Mouse (Mus musculus): ENCODE measurements at regions not wholly inside any gene's neighbourhood (a gene's known extent, or its start where the extent isn't known, plus 50 kb on each side); places are given as distances from the start of the nearest gene placed in this dataset.

- TF ChIP-seq GATA4 (IDR thresholded peaks at IDR 0.05; ENCODE audit: insufficient replicate concordance, low read length): no peak
Measured at GRCm38 (mm10) chr9:56547291-56547977, 129.0 kb downstream of the Hmg20a start.

- TF ChIP-seq GATA4 (IDR thresholded peaks at IDR 0.05; ENCODE audit: insufficient replicate concordance, low read length): no peak
Measured at GRCm38 (mm10) chr9:56549774-56550173, 131.4 kb downstream of the Hmg20a start.

DNA sequence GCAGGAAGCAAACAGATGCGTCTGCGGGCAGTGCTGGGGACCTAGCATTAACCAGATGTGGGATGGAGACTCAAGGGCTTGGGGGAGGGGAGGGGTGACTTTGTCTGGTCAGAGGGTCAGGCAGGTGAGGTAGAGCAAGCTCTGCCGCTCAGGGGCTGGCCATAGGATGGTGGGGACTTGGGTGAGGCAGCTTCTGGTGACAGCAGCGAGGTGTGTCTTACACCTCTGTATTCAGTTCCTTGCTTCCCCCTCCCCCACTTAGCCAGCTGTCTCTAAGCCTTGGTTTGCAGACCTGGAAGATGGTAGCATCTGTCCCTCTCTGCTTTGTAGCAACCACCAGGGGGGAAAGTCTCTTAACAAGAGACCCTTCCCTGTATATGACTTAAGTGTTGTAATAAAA is 131.8 kb downstream of the Hmg20a start:
- TF ChIP-seq GATA4 (IDR thresholded peaks at IDR 0.05; ENCODE audit: insufficient replicate concordance, low read length): no peak

DNA sequence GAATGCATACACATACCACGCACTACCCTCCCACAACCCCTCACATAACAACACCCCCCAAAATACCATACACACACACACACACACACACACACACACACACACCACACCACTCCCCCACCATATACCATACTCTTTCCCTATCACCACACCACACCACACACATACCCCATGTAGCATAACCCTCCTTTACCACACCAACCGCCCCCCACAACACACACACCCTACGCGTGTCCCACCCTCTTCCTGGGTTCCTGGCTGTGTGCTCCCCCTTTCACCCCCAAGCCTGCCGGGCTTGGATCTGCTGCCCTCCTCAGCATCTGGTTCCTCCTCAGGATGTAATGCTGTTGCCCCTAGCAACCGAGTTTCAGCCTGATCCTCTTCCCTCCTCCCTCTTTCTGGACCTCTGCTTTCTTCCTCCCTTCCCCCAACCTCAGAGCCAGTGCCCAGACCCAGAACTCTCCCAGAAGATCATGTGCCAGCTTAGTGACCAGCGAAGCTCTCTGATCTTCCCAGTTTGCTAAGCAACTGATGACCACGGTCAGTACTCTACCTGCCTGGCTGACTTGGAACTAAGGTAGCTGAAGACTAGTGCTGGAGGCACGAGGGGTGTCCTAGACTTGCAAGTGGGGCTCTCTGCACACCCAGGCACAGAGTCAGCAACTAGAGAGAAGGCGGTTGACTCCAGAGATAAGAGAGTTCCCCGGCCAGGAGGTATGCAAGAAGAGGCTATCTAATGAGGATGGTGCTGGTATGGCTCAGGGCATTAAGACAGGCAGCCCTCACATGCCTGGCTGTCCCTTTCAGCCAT is 133.2 kb downstream of the Hmg20a start:
- no peak for TF ChIP-seq GATA4 (IDR thresholded peaks at IDR 0.05; ENCODE audit: insufficient replicate concordance, low read length)

- TF ChIP-seq GATA4 (IDR thresholded peaks at IDR 0.05; ENCODE audit: insufficient replicate concordance, low read length): no peak
Measured at GRCm38 (mm10) chr9:56552187-56552686, 133.8 kb downstream of the Hmg20a start.

GRCm38 (mm10) chr9:56552766-56553165 is 134.4 kb downstream of the Hmg20a start:
- peak; percentile 50; the same call in 1 of the 2 replicates for TF ChIP-seq GATA4 (IDR thresholded peaks at IDR 0.05; ENCODE audit: insufficient replicate concordance, low read length)

DNA sequence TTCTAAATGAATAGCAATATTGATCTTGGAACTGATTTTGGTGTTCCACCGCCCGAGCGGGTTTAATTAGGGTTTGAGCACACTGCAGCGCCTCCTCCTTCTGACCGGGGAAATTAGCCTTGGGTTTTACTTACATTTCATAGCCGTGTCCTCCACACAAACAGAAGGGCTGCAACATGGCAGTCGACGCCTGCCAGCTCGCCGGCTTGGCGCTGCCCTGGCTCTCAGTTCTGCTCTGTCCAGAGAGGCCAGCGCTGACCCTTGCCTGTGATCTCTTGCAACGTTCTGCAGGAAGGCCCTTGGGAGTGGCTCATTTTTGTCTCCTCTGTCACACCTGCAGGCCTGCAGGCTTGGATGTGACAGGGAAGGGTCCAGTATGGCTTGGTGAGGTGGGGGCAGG is 135.2 kb downstream of the Hmg20a start:
- no peak for TF ChIP-seq GATA4 (IDR thresholded peaks at IDR 0.05; ENCODE audit: insufficient replicate concordance, low read length)

DNA sequence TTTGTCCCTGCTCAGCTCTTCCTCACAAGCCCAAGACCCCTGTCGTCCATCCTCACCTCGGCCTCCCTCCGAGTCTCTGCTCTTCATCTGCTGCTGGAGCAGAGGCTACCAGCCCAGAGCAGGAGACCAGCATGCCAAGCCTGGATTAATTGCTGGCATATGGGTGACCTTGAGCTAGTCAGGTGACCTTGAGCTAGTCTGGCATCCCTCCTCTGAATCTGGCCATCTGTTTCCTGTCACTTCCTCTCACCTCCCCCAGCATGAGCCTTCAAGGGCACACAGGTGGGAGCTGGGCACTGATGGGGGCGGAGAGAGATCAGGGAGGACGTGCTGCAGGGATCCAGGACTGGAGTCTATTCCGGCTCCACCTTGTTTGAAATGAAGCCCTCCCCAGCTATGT is 135.7 kb downstream of the Hmg20a start:
- TF ChIP-seq GATA4 (IDR thresholded peaks at IDR 0.05; ENCODE audit: insufficient replicate concordance, low read length): no peak

- TF ChIP-seq GATA4 (IDR thresholded peaks at IDR 0.05; ENCODE audit: insufficient replicate concordance, low read length): no peak
Measured at GRCm38 (mm10) chr9:56559618-56560144, 141.3 kb downstream of the Hmg20a start.

DNA sequence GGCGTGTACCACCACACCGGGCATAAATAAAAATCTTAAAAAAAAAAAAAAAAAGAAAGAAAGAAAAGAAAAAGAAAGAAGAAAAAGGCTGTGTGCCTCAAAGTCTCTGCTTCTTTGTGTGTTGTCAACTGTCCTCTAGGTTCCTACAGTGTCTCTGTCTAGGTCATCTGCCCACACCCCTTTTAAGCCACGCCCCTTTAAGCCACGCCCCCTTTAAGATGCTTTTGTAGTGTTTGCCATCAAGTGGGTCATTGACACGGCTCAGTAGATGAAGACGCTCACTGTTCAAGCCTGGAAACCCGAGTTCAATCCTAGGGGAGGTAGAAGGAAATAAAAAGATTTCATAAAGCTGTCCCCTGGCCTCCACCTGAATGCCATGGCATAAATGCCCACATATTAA is 144.0 kb downstream of the Hmg20a start:
- no peak for TF ChIP-seq GATA4 (IDR thresholded peaks at IDR 0.05; ENCODE audit: insufficient replicate concordance, low read length)

DNA sequence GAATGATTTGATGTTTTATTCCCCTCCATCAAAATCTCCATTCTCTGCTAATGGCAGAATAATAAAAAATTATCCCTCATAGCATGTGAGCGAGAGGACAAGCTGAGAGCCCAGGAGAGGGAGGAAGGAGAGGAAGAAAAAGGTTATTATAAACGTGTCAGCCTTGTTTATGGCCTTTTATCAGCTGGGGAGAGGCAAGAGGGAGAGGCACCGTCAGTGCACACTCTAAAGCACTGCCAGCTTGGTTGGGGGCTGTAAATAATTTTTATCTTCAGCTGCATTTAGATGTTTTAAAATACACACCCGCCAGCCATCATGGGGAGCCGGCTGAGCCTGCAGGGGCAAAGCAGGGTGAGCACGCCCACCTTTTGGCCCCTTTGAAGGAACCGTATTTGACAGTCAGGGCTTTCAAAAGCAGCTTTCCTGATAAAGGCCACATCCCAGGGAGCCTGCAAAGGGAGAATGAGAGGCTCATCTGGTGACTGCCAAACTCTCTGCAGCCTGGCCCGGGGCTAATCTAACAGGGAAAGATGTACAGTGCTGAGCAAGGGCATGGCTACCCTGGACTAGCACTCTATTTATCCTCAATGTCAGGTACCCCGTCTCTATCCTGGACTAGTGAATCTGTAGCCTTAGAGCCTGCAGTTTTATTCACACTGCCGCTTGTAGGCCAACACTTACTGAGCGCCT is 145.8 kb downstream of the Hmg20a start:
- no peak for TF ChIP-seq GATA4 (IDR thresholded peaks at IDR 0.05; ENCODE audit: insufficient replicate concordance, low read length)

Data from liver, adult (tissue).